Mouse (Mus musculus) lung, embryonic 14.5 days (tissue): ENCODE results near the gene Tbc1d22a. TPM values are rescaled to one million over a fixed set of nuclear protein-coding genes. Genes with fewer than 3 reads are reported as not detected.

ENCODE experiments used
- ATAC-seq: fragments of 200-750 bp; cut with Nextera tagmentation; 2 replicates; pipeline ENCODE4 v1.8.0; 2017; ENCODE audit warnings: mild to moderate bottlenecking, moderate TSS enrichment, moderate library complexity; ENCODE audit not compliant: insufficient read depth
- DNase-seq: peaks from one replicate; pipeline ENCODE4 v3.0.0-alpha.2; 2015
- H3K27ac ChIP-seq: fragments of 300-500 bp; sonication (generic); 2 replicates; pipeline ENCODE4 v1.5.1; 2014; ENCODE audit warnings: low read depth, mild to moderate bottlenecking, moderate library complexity
- H3K27me3 ChIP-seq: fragments of 300-500 bp; sonication (generic); 2 replicates; pipeline ENCODE4 v1.6.1; 2014; ENCODE audit warnings: low read length, control low read depth; ENCODE audit not compliant: insufficient read depth
- H3K36me3 ChIP-seq: fragments of 300-500 bp; sonication (generic); 2 replicates; pipeline ENCODE4 v1.6.1; 2014; ENCODE audit warnings: control low read depth; ENCODE audit not compliant: insufficient read depth
- H3K4me1 ChIP-seq: fragments of 300-500 bp; sonication (generic); 2 replicates; pipeline ENCODE4 v1.6.1; 2014; ENCODE audit warnings: antibody characterized with exemption, control low read depth; ENCODE audit not compliant: insufficient read depth
- H3K4me2 ChIP-seq: fragments of 300-500 bp; sonication (generic); 2 replicates; pipeline ENCODE4 v1.6.1; 2014; ENCODE audit warnings: mild to moderate bottlenecking
- H3K4me3 ChIP-seq: fragments of 300-500 bp; sonication (generic); 2 replicates; pipeline ENCODE4 v1.5.1; 2014; ENCODE audit warnings: low read depth, low read length
- H3K9ac ChIP-seq: fragments of 300-500 bp; sonication (generic); 2 replicates; pipeline ENCODE4 v1.6.1; 2014
- H3K9me3 ChIP-seq: fragments of 300-500 bp; sonication (generic); 2 replicates; pipeline ENCODE4 v1.6.1; 2016; ENCODE audit warnings: low read depth, low read length, control low read depth
- CTCF ChIP-seq: IDR thresholded peaks from 2 replicates; pipeline ENCODE4 v1.5.1; 2016; ENCODE audit warnings: antibody characterized with exemption, low read depth
- WGBS: fragments of 180-500 bp; shearing (Covaris S2); extraction: QIAGEN DNeasy Blood & Tissue Kit; methylation state at CpG from one replicate; pipeline ENCODE4 v1.1.7; 2014; 5-methylcytosine and 5-hydroxymethylcytosine counted together
- polyA plus RNA-seq: library from polyadenylated mRNA; unstranded; fragments of >200 nt; fragmentation: Nextera tagmentation; extraction: Ambion mirVana; gene quantifications from 2 replicates; pipeline ENCODE4 v1.2.1, GENCODE M21; 2014

The Tbc1d22a gene
- polyA plus RNA-seq, 1 experiment from 2014 or later = 10.6 TPM

- Histone ChIP-seq H3K4me1 (no peaks in the 10 kb centered on the region), H3K36me3 (no peaks in the 10 kb centered on the region), H3K9ac (no peak overlapping the region), H3K4me3 (no peak overlapping the region), H3K27me3 (no peaks in the 10 kb centered on the region), H3K9me3 (no peaks in the 10 kb centered on the region), H3K4me2 (no peak overlapping the region), H3K27ac (no peak overlapping the region)
- 72% methylated on average over 7 of the region's 7 CpGs for WGBS
- no peak for TF ChIP-seq CTCF
- no peak for DNase-seq
- ATAC-seq = no peak
Observed at GRCm38 (mm10) chr15:86264803-86265202, 50.5 kb downstream of the Tbc1d22a start.

- H3K4me2 ChIP-seq = no peak overlapping the region
Observed at GRCm38 (mm10) chr15:86266975-86267374, 52.7 kb downstream of the Tbc1d22a start.

GRCm38 (mm10) chr15:86268526-86268925 lies 54.3 kb downstream of the Tbc1d22a start:
- Histone ChIP-seq H3K4me2 (no peak overlapping the region), H3K9ac (no peak overlapping the region), H3K36me3 (no peaks in the 10 kb centered on the region), H3K4me1 (no peaks in the 10 kb centered on the region), H3K27ac (no peak overlapping the region), H3K27me3 (no peaks in the 10 kb centered on the region), H3K4me3 (no peak overlapping the region), H3K9me3 (no peaks in the 10 kb centered on the region)
- no peak for TF ChIP-seq CTCF
- DNase-seq = no peak
- 66% methylated on average over 1 of the region's 1 CpGs for WGBS
- ATAC-seq = no peak

More at GRCm38 (mm10) chr15:86266975-86267374, 52.7 kb downstream of the Tbc1d22a start:
- H3K4me3 ChIP-seq = no peak overlapping the region
- H3K9ac ChIP-seq = no peak overlapping the region
- DNase-seq (no peak), ATAC-seq (no peak)
- no peak for TF ChIP-seq CTCF
- H3K36me3 ChIP-seq = no peaks in the 10 kb centered on the region
- H3K9me3 ChIP-seq = no peaks in the 10 kb centered on the region
- no peaks in the 10 kb centered on the region for H3K27me3 ChIP-seq
- WGBS = 76% methylated on average over 4 of the region's 4 CpGs
- no peaks in the 10 kb centered on the region for H3K4me1 ChIP-seq
- no peak overlapping the region for H3K27ac ChIP-seq

- H3K9me3 ChIP-seq = no peaks in the 10 kb centered on the region
- DNase-seq = no peak
- no peak overlapping the region for H3K9ac ChIP-seq
- 83% methylated on average over 7 of the region's 7 CpGs for WGBS
- no peak for ATAC-seq
- H3K27me3 ChIP-seq = no peaks in the 10 kb centered on the region
- no peak overlapping the region for H3K4me2 ChIP-seq
- no peak overlapping the region for H3K4me3 ChIP-seq
- H3K36me3 ChIP-seq = no peaks in the 10 kb centered on the region
- H3K27ac ChIP-seq = no peak overlapping the region
- TF ChIP-seq CTCF = no peak
- peaks cover 16% of the 10 kb centered on the region for H3K4me1 ChIP-seq
Observed at GRCm38 (mm10) chr15:86275754-86276153, 61.5 kb downstream of the Tbc1d22a start.

- H3K4me3 ChIP-seq = no peak overlapping the region
- H3K9me3 ChIP-seq = no peaks in the 10 kb centered on the region
- peak; percentile 36 for DNase-seq
- H3K4me1 ChIP-seq = peaks cover 16% of the 10 kb centered on the region
- H3K4me2 ChIP-seq = no peak overlapping the region
- no peaks in the 10 kb centered on the region for H3K27me3 ChIP-seq
- no peak for TF ChIP-seq CTCF
- no peak overlapping the region for H3K9ac ChIP-seq
- WGBS = 80% methylated on average over 11 of the region's 11 CpGs
- H3K27ac ChIP-seq = no peak overlapping the region
- no peaks in the 10 kb centered on the region for H3K36me3 ChIP-seq
- no peak for ATAC-seq
Observed at GRCm38 (mm10) chr15:86276538-86277264, 62.4 kb downstream of the Tbc1d22a start.

GRCm38 (mm10) chr15:86277428-86277827 lies 63.2 kb downstream of the Tbc1d22a start:
- ATAC-seq (0 out of 2 replicates have a peak, but pooled peaks have one; percentile 37), DNase-seq (peak; percentile 32)
- no peaks in the 10 kb centered on the region for H3K9me3 ChIP-seq
- no peak overlapping the region for H3K4me3 ChIP-seq
- H3K36me3 ChIP-seq = no peaks in the 10 kb centered on the region
- no peak for TF ChIP-seq CTCF
- H3K27me3 ChIP-seq = no peaks in the 10 kb centered on the region
- 49% methylated on average over 15 of the region's 15 CpGs for WGBS
- no peak overlapping the region for H3K4me2 ChIP-seq
- H3K27ac ChIP-seq = no peak overlapping the region
- H3K9ac ChIP-seq = no peak overlapping the region
- peaks cover 16% of the 10 kb centered on the region for H3K4me1 ChIP-seq

- no peak for TF ChIP-seq CTCF
- Histone ChIP-seq H3K27ac (no peak overlapping the region), H3K9ac (no peak overlapping the region), H3K27me3 (no peaks in the 10 kb centered on the region), H3K4me3 (no peak overlapping the region), H3K4me2 (no peak overlapping the region), H3K9me3 (no peaks in the 10 kb centered on the region), H3K36me3 (no peaks in the 10 kb centered on the region), H3K4me1 (peaks cover 16% of the 10 kb centered on the region)
- ATAC-seq = peak; percentile 53; the same call in 1 of the 2 replicates
- WGBS = 43% methylated on average over 14 of the region's 14 CpGs
- DNase-seq = peak; percentile 47
Observed at GRCm38 (mm10) chr15:86279059-86279974, 65.1 kb downstream of the Tbc1d22a start.
